Mouse (Mus musculus) CD4-positive, CD25-positive, alpha-beta regulatory T cell (primary cell): ENCODE data around the gene Sucla2. TPM values are rescaled to one million over a fixed set of nuclear protein-coding genes. Genes with fewer than 3 reads are reported as not detected.

Experiments
- polyA plus RNA-seq: library from polyadenylated mRNA; unstranded; fragments of 100-300 nt; shearing (Covaris generic); gene quantifications from one replicate; pipeline ENCODE4 v1.2.1, GENCODE M21; 2017

The Sucla2 gene
- polyA plus RNA-seq: 73.7 TPM

GRCm38 (mm10) chr14:73524766-73525448, at the start of gene Sucla2:
Gene Sucla2, plus strand, starts transcription at chr14:73525319.

GRCm38 (mm10) chr14:73509765-73510423, 15.2 kb upstream of the Sucla2 start, which contains the start of gene Med4:
Gene Med4, plus strand, starts transcription at chr14:73510025.

GRCm38 (mm10) chr14:73548051-73548450, 22.9 kb downstream of the Sucla2 start, which contains the start of gene Nudt15:
Gene Nudt15, minus strand, starts transcription at chr14:73548242.

Other genes starting within 250 kb of the Sucla2 start
- gene Rb1, start 199.5 kb upstream of the Sucla2 start, polyA plus RNA-seq: 110 TPM
- gene Itm2b, start 140.0 kb upstream of the Sucla2 start, polyA plus RNA-seq: 1,814 TPM
- gene Med4, start 15.3 kb upstream of the Sucla2 start, polyA plus RNA-seq: 67.9 TPM
- gene Nudt15, start 22.9 kb downstream of the Sucla2 start, polyA plus RNA-seq: 4.8 TPM
- not detected for gene Gm21750, start 135.9 kb downstream of the Sucla2 start, polyA plus RNA-seq